Mouse (Mus musculus): Measurements from ENCODE around the gene Prmt1. TPM values are rescaled to one million over a fixed set of nuclear protein-coding genes. Genes with fewer than 3 reads are reported as not detected.

Gene Prmt1
- polyA plus RNA-seq, 1 experiment from 2014 or later: 623 TPM

DNA sequence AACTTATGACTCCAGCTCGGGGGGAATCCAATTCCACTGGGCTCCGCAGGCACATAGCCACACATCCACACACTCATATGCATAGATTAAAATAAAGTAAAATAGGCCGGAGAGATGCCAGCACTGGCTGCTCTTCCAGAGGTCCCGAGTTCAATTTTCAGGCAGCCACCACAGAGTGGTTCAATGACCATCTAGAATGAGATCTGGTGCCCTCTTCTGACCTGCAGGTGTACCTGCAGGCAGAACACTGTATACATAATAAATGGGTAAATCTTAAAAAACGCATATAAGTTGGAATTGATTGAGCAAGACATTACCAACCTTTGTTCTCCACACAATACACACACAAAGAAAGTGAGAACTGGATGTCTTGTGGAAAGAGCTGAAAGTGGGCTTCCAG, 30.7 kb downstream of the Prmt1 start:
- H3K4me2 ChIP-seq: no peak overlapping the region
- H3K4me1 ChIP-seq (replicated peaks): peaks cover 28% of the 10 kb centered on the region
- no peak overlapping the region for H3K9ac ChIP-seq
- H3K4me3 ChIP-seq: no peak overlapping the region
- peaks cover 23% of the 10 kb centered on the region for H3K36me3 ChIP-seq
- no peaks in the 10 kb centered on the region for H3K9me3 ChIP-seq
- 57% methylated on average over 5 of the region's 5 CpGs for WGBS
- H3K27me3 ChIP-seq: peaks cover 26% of the 10 kb centered on the region
- no peak for ATAC-seq (ENCODE audit: low read depth)
- no peak overlapping the region for H3K27ac ChIP-seq (replicated peaks)

DNA sequence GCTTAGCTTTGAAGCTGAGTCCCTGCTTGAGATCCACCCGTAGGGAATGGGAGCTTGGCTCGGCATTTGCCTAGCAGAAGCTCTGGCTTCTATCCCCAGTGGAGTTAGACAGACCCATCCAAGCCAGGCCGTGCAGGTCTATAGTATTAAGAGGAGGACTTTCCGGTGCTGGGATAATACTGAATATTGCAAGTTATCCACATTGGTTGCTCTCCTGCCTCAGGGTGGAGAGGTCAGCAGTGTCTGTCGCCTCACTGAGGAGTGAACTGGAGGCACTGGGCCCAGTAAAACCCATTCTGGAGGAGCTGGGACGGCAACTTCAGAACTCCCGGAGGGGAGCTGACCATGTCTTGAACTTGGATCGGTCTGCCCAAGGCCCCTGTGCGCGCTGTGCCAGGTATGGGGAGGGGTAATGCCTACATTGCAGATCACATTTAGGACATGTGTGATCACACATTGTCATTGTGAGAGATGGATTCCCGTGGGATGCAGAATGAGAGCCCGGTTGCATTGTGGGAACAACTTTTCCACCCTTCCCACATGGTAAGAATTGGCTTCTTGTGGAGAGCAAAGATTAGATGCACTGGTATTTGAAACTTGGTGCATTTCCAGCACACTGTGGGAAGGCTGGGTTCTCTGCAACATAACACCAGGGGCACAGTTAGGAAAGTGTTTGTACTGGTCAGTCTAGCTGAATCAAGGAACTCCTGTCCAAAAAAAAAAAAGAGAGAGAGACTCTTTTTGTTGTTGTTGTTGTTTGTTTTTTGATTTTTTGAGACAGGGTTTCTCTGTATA, 32.1 kb downstream of the Prmt1 start:
- Histone ChIP-seq H3K4me2 (no peak overlapping the region), H3K4me1 (replicated peaks) (peaks cover 28% of the 10 kb centered on the region), H3K27me3 (peaks cover 40% of the 10 kb centered on the region), H3K9me3 (no peaks in the 10 kb centered on the region), H3K27ac (replicated peaks) (no peak overlapping the region), H3K4me3 (no peak overlapping the region), H3K9ac (no peak overlapping the region), H3K36me3 (peaks cover 11% of the 10 kb centered on the region)
- no peak for ATAC-seq (ENCODE audit: low read depth)
- 80% methylated on average over 12 of the region's 12 CpGs for WGBS

- ATAC-seq (ENCODE audit: low read depth): no peak
- 61% methylated on average over 14 of the region's 14 CpGs for WGBS
These were observed 32.8 kb downstream of the Prmt1 start for GRCm38 (mm10) chr7:44953561-44953960.

GRCm38 (mm10) chr7:44952611-44953306, 33.6 kb downstream of the Prmt1 start:
- Histone ChIP-seq H3K27me3 (peaks cover 46% of the 10 kb centered on the region), H3K4me1 (replicated peaks) (peaks cover 27% of the 10 kb centered on the region), H3K27ac (replicated peaks) (peak overlapping the region; percentile 46; the same call in 1 of the 2 replicates), H3K9ac (peak overlapping the region; percentile 71), H3K4me2 (peak overlapping the region; percentile 73), H3K4me3 (peak overlapping the region; percentile 45), H3K9me3 (no peaks in the 10 kb centered on the region), H3K36me3 (no peaks in the 10 kb centered on the region)
- WGBS: 7% methylated on average over 24 of the region's 24 CpGs
- peak; percentile 82 for ATAC-seq (ENCODE audit: low read depth)

More at GRCm38 (mm10) chr7:44953561-44953960, 32.8 kb downstream of the Prmt1 start:
- Histone ChIP-seq H3K9ac (no peak overlapping the region), H3K4me3 (no peak overlapping the region), H3K9me3 (no peaks in the 10 kb centered on the region), H3K27me3 (peaks cover 44% of the 10 kb centered on the region), H3K36me3 (0 out of 2 replicates have a peak, but pooled peaks cover 4% of the 10 kb centered on the region), H3K27ac (replicated peaks) (no peak overlapping the region), H3K4me1 (replicated peaks) (peaks cover 28% of the 10 kb centered on the region), H3K4me2 (no peak overlapping the region)

DNA sequence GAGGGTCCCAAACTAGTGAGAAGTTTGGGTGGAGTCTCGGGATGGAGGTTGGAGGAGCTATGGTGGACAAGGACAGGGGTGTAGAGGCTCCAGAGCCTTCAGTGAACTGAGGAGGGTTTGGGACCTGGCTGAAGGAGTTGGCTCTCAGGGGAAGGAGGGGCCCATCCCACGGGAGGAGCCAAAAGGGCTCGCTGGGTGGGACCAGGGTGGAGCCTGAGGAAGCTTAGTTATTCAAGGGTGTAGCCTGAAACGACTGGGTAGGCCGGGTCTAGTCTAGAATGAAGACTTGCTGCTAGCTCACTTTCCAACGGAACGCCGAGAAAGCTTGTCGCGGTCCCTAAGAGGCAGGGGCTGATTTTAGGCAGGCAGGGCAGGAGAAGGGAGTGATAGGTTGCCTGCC, 34.4 kb downstream of the Prmt1 start:
- H3K4me1 ChIP-seq (replicated peaks): peaks cover 19% of the 10 kb centered on the region
- H3K27me3 ChIP-seq: peaks cover 46% of the 10 kb centered on the region
- H3K9me3 ChIP-seq: no peaks in the 10 kb centered on the region
- no peaks in the 10 kb centered on the region for H3K36me3 ChIP-seq
- H3K27ac ChIP-seq (replicated peaks): peak overlapping the region; percentile 46; the same call in 1 of the 2 replicates
- H3K4me2 ChIP-seq: peak overlapping the region; percentile 73
- ATAC-seq (ENCODE audit: low read depth): peak; percentile 52
- peak overlapping the region; percentile 45 for H3K4me3 ChIP-seq
- 1% methylated on average over 10 of the region's 10 CpGs for WGBS
- H3K9ac ChIP-seq: peak overlapping the region; percentile 71; the same call in 1 of the 2 replicates

- H3K9ac ChIP-seq: no peak overlapping the region
- 80% methylated on average over 6 of the region's 6 CpGs for whole genome bisulfite sequencing
These were observed 36.4 kb downstream of the Prmt1 start for GRCm38 (mm10) chr7:44949922-44950321.

GRCm38 (mm10) chr7:44942904-44943303, 43.5 kb downstream of the Prmt1 start, which contains the start of gene Tsks:
Gene Tsks (plus strand): TSS chr7:44943204.
- Histone ChIP-seq H3K27me3 (no peaks in the 10 kb centered on the region), H3K4me2 (no peak within 1 kb of the TSS)
- WGBS: 78% methylated on average over 7 of the region's 7 CpGs

More at GRCm38 (mm10) chr7:44949922-44950321, 36.4 kb downstream of the Prmt1 start:
- Histone ChIP-seq H3K4me3 (no peak overlapping the region), H3K27me3 (peaks cover 46% of the 10 kb centered on the region), H3K4me1 (replicated peaks) (peaks cover 12% of the 10 kb centered on the region), H3K4me2 (no peak overlapping the region), H3K9me3 (no peaks in the 10 kb centered on the region), H3K27ac (replicated peaks) (no peak overlapping the region), H3K36me3 (no peaks in the 10 kb centered on the region)
- ATAC-seq (ENCODE audit: low read depth): no peak

DNA sequence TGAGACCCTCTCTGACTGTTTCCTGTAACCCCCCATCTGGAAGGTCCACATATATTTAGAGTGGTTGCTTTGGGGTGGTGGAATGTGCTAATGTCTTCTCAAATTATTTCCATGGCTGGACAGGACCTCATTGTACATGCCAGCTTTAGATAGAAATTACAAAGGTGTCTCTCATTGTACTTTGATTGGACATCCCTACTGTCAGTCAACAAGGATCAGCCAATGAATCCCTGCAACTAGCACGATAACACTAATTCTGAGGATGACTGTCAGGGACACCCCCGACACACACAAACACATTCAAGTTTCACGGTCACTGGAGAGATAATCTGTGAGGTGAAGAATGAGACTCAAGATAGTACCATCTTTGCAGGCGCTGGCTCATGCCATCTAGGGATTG, 47.7 kb downstream of the Prmt1 start:
- no peak for ATAC-seq (ENCODE audit: low read depth)
- WGBS: 90% methylated on average over 4 of the region's 4 CpGs
- Histone ChIP-seq H3K4me2 (no peak overlapping the region), H3K4me3 (no peak overlapping the region), H3K9me3 (peaks cover 7% of the 10 kb centered on the region), H3K36me3 (no peaks in the 10 kb centered on the region), H3K4me1 (replicated peaks) (no peaks in the 10 kb centered on the region), H3K9ac (no peak overlapping the region), H3K27ac (replicated peaks) (no peak overlapping the region), H3K27me3 (no peaks in the 10 kb centered on the region)

More at GRCm38 (mm10) chr7:44942904-44943303, 43.5 kb downstream of the Prmt1 start, which contains the start of gene Tsks:
- no peak for ATAC-seq (ENCODE audit: low read depth)
- Histone ChIP-seq H3K9me3 (no peaks in the 10 kb centered on the region), H3K4me1 (replicated peaks) (no peaks in the 10 kb centered on the region), H3K4me3 (no peak within 1 kb of the TSS), H3K9ac (no peak within 1 kb of the TSS), H3K27ac (replicated peaks) (no peak within 1 kb of the TSS), H3K36me3 (no peaks in the 10 kb centered on the region)

DNA sequence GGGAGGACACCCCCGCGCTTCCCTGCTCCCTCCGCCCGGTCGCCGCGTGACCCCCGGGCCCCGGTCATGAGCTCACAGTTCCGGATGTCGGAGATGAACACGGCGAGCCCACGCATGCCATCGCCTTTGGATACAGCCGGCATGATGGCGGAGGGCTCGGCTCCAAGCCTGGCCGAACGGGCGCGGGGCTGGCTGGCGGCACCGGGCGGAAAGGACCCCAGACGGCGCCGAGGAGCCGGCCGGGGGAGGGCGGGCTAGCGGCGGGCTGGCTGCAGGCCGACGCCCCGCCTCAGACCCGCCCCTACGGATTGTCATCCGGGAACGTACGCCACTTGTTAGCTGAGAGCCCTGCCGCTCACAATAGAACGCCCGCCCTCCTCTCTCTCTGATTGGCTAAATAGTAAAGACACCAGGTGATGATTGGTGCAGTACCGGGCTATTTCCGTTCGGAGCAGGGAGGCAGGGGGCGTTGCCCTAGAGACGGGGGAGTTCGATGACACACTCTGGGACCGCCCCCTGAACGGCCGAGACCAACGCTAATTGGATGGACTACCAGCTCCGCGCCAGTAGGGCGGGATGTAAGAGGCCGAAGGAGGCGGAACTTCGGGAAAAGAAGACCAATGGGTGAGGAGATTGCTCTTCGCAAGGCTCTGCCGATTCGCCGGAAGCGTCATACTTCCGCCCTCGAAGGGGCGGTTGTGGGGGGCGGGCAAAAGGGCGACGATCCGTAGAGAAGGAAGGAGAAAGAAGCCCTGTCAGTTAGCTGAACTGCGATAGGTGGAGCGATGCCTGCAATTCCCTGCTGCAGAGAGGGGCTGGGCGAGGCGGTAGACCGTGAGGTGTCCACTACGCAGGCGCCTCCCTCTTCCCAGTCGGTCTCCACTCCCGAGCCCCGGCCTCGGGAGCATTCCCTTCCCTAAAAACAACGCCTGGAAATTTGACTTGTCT, 56.9 kb downstream of the Prmt1 start, which contains the start of gene Ap2a1:
Ap2a1 (minus strand) TSS at position 293 of the 948 bp plus-strand sequence.
- Histone ChIP-seq H3K9ac (peak within 1 kb of the TSS; percentile 98), H3K4me3 (peak within 1 kb of the TSS; percentile 96), H3K36me3 (peaks cover 24% of the 10 kb centered on the region), H3K4me2 (peak within 1 kb of the TSS; percentile 83), H3K27ac (replicated peaks) (peak within 1 kb of the TSS; percentile 93), H3K27me3 (no peaks in the 10 kb centered on the region), H3K4me1 (replicated peaks) (peaks cover 26% of the 10 kb centered on the region), H3K9me3 (no peaks in the 10 kb centered on the region)
- peak; percentile 99 for ATAC-seq (ENCODE audit: low read depth)
- under 1% methylated on average over 84 of the region's 84 CpGs for WGBS

DNA sequence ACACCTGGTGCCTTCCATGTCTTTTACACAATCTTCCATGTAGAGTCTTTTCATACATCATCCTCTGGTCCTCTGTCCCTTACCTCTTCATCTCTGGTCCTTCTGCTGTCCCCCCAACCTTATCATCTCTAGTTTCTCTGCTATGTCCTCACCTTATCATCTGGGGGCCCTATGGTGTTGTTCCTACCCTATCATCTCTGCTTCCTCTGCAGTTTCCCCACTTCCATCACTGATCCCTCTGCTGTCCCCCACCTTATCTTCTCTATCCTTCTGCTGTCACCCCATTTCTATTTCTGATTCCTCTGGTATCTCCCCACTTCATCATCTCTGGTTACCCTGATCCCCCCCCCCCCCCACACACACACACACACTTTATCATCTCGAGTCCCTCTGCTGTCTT, 57.8 kb downstream of the Prmt1 start:
- H3K27me3 ChIP-seq: no peaks in the 10 kb centered on the region
- H3K27ac ChIP-seq (replicated peaks): peak overlapping the region; percentile 87; the same call in 1 of the 2 replicates
- peaks cover 33% of the 10 kb centered on the region for H3K36me3 ChIP-seq
- no peak for ATAC-seq (ENCODE audit: low read depth)
- peak overlapping the region; percentile 83 for H3K4me2 ChIP-seq
- peak overlapping the region; percentile 98 for H3K9ac ChIP-seq
- 11% methylated on average over 1 of the region's 1 CpGs for WGBS
- peak overlapping the region; percentile 96 for H3K4me3 ChIP-seq
- H3K9me3 ChIP-seq: no peaks in the 10 kb centered on the region
- peaks cover 26% of the 10 kb centered on the region for H3K4me1 ChIP-seq (replicated peaks)
